Mouse (Mus musculus) left cerebral cortex, adult 2 months (tissue): ENCODE measurements around the gene Swi5. TPM values are rescaled to one million over a fixed set of nuclear protein-coding genes. Genes with fewer than 3 reads are reported as not detected.
"Not testable (repeated sequence)": the region's sequence is repeated elsewhere in the genome, so short reads cannot be mapped to it uniquely, and the experiment has no call there.

Experiments used
- DNase-seq, 2 experiments: peaks; one replicate each; pipeline ENCODE4 v3.0.0; 2021 to 2022; ENCODE audit warnings: low spot score in 2 of 2, mixed read lengths in 1 of 2; ENCODE audit errors: extremely low spot score in 1 of 2
- H3K27ac ChIP-seq: fragments of 200-600 bp; 2 replicates; pipeline ENCODE4 v1.8.1; 2022
- H3K4me3 ChIP-seq: fragments of 200-600 bp; 2 replicates; pipeline ENCODE4 v1.8.1; 2022
- CTCF ChIP-seq: fragments of 200-600 bp; IDR thresholded peaks from 2 replicates; pipeline ENCODE4 v1.8.1; 2022; ENCODE audit warnings: antibody characterized with exemption, mild to moderate bottlenecking, moderate library complexity
- intact Hi-C: fragments of 180-260 bp; cut with DNase I; formaldehyde crosslinking; loops from one replicate; pipeline ENCODE4 v1.15.1; 2025
- total RNA-seq, 2 experiments: library from RNA; stranded (reverse); gene quantifications; 2 replicates each; pipeline ENCODE4 v1.2.3; 2021

Swi5 gene
- total RNA-seq, 2 experiments from 2014 or later = 186 to 193 TPM

GRCm38 (mm10) chr2:32308870-32309568 lies 21.1 kb upstream of the Swi5 start:
- intact Hi-C loops = loop anchor here (2.0 kb wide), 1 partner anchor 52 kb away; no protein-coding TSS in a partner anchor
- no peak for TF ChIP-seq CTCF
- Histone ChIP-seq H3K27ac (0 out of 2 replicates have a peak overlapping the region, but pooled peaks have one; percentile 3), H3K4me3 (no peak overlapping the region)
- peak in 1 of 2 experiments; percentile 21 for DNase-seq

DNA sequence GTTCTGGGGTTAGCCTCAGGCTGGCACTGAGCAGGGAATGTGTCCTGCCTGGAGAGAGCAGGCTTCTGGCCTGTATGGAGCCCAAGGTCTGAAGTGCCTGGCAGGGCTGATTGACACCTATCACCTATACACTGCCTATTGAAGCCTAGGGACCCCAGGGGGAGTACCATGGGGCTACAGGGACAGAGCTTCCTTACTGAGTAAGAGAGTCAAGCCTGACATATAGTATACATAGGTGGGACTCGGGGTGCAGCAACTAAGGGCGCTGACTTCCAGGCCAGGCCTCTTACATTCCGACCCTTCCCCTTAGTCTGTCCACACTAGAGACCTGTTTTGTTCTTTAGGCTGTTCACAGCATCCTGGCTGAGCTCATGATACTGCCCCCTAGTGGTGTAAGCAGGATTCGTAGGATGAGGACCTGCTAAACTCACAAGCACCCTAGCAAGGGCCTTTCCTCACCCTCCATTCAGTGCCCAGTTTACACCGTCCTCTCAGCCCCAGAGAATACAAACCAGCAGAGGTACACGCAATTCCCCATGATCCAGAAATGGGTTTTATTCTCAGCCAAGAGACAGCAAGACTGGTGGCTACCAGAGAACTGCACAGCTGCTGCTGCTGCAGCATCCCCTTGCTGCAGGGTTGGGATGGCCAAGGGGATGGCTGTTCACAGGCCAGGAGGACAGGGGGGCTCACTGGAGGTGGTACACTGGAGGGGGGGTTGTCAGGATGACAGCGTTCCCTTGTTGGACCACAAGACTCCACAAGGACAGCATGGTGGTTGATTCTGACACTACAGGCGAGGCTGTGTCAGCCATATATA lies 20.3 kb upstream of the Swi5 start:
- TF ChIP-seq CTCF = peak; percentile 88
- H3K27ac ChIP-seq = peak overlapping the region; percentile 19; the same call in 1 of the 2 replicates
- peak in 1 of 2 experiments; percentile 72 for DNase-seq
- intact Hi-C loops = loop anchor here (2.0 kb wide), 1 partner anchor 53 kb away; no protein-coding TSS in a partner anchor
- no peak overlapping the region for H3K4me3 ChIP-seq

DNA sequence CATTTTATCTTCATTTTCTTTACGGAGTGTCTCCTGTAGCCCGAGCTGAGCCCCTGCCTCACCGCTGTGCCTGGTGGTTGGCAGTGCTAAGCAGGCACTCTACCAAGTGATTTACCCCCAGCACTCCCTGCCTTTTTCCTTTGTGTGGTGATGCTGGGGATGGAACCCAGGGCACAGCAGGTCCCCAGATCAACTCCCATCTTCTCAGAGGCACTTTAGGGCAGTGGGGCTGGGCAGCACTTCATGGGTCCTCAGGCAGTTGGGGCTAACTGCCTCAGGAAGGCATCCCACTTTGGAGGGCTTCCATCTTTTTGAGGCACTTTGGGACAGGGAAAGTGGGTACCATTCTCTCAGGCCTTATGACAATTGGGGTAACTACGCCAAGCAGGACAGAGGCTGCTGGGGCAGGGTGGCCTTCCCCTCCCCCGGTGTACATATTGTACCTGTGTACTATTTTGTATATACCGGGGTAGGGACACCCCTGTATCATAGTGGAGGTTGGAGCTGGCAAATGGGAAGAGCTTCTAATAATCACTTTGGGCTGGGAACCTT lies 19.4 kb upstream of the Swi5 start:
- intact Hi-C loops = no loop called here
- peak overlapping the region; percentile 19; the same call in 1 of the 2 replicates for H3K27ac ChIP-seq
- peak in 1 of 2 experiments; percentile 11 for DNase-seq

DNA sequence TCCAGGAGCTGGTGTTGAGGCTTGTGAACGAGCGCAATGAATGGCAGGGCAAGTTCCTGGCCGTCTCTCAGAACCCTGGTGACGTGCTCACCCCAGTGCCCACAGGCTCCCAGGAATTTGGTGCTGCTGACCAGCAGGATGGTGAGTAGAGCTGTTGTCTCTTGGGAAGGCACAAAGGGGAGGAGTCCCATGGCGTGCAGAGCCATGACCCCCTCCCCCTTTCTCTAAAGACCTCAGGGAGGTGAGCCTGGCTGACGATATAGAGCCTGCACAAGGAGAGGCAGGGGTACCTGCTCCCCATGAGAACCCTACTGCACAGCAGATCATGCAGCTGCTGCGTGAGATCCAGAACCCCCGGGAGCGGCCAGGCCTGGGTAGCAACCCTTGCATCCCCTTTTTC lies 18.3 kb upstream of the Swi5 start:
- intact Hi-C loops = no loop called here
- no peak for TF ChIP-seq CTCF
- Histone ChIP-seq H3K27ac (peak overlapping the region; percentile 7; the same call in 1 of the 2 replicates), H3K4me3 (no peak overlapping the region)
- DNase-seq = peak in 1 of 2 experiments; percentile 14

More for the DNA sequence above, 19.4 kb upstream of the Swi5 start:
- H3K4me3 ChIP-seq = no peak overlapping the region
- no peak for TF ChIP-seq CTCF

DNA sequence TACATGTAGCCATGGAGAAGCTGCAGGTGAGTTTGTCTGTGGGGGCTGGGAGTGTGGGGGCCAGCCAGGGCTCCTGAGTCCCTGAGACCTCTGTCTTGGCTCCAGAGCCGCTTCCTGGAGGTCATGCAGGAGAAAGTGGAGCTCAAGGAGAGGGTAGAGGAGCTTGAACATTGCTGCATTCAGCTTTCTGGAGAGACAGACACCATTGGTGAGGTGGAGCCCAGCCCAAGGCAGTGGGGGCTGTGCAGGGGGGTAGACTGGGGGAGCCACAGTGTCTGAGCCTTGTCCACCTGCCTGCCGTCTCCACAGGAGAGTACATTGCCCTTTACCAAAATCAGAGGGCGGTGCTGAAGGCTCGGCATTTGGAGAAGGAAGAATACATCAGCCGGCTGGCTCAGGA lies 17.8 kb upstream of the Swi5 start:
- TF ChIP-seq CTCF = no peak
- DNase-seq = peak in 1 of 2 experiments; percentile 12
- intact Hi-C loops = no loop called here
- no peak overlapping the region for H3K4me3 ChIP-seq
- H3K27ac ChIP-seq = peak overlapping the region; percentile 7; the same call in 1 of the 2 replicates

DNA sequence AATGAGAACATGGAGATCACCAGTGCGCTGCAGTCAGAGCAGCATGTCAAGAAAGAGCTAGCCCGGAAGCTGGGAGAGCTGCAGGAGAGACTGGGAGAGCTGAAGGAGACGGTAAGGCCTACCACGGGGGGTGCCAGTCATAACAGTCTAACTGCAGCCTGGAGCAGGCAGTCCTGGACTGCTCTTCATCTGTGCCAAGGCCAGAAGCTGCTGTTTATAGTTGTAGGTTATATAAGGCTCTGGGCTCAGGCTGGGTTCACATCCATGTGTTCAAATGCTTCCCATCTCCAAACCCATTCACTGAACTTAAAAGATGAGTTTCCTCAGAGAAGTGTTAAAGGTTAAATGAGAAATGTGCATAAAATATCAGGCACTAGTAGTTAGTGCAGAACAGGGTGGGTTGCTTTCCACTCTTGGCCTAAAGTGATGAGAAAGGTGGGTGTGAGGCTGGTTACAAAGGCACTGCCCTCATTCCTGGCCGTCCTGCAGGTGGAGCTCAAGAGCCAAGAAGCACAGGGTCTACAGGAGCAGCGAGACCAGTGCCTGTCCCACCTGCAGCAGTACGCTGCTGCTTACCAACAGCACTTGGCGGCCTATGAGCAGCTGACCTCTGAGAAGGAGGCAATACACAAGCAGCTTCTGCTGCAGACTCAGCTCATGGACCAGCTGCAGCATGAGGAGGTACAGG lies 16.4 kb upstream of the Swi5 start:
- peak; percentile 70 for TF ChIP-seq CTCF
- intact Hi-C loops = no loop called here
- peak overlapping the region; percentile 64 for H3K27ac ChIP-seq
- DNase-seq = peak in 1 of 2 experiments; percentile 74
- H3K4me3 ChIP-seq = no peak overlapping the region

- Histone ChIP-seq H3K27ac (no peak overlapping the region; the same call in 1 of the 2 replicates), H3K4me3 (no peak overlapping the region)
- DNase-seq = no peak
- TF ChIP-seq CTCF = peak; percentile 39
- intact Hi-C loops = no loop called here
Observed at GRCm38 (mm10) chr2:32302952-32303351, 15.1 kb upstream of the Swi5 start.

GRCm38 (mm10) chr2:32299469-32299868 lies 11.6 kb upstream of the Swi5 start:
- DNase-seq = no peak
- TF ChIP-seq CTCF = no peak
- intact Hi-C loops = no loop called here
- Histone ChIP-seq H3K27ac (peak overlapping the region; percentile 60), H3K4me3 (no peak overlapping the region)

- DNase-seq, H3K4me3 ChIP-seq, intact Hi-C loops, H3K27ac ChIP-seq: not testable (repeated sequence)
Observed at GRCm38 (mm10) chr2:32295842-32296241, 8.0 kb upstream of the Swi5 start.

- no peak overlapping the region for H3K4me3 ChIP-seq
- DNase-seq = no peak
- no peak for TF ChIP-seq CTCF
- no peak overlapping the region for H3K27ac ChIP-seq
- intact Hi-C loops = no loop called here
Observed at GRCm38 (mm10) chr2:32295285-32295684, 7.4 kb upstream of the Swi5 start.

- TF ChIP-seq CTCF = no peak
- intact Hi-C loops = no loop called here
- H3K4me3 ChIP-seq = no peak overlapping the region
- no peak for DNase-seq
- no peak overlapping the region for H3K27ac ChIP-seq
Observed at GRCm38 (mm10) chr2:32294348-32294747, 6.5 kb upstream of the Swi5 start.
